In the genomic region with DNA sequence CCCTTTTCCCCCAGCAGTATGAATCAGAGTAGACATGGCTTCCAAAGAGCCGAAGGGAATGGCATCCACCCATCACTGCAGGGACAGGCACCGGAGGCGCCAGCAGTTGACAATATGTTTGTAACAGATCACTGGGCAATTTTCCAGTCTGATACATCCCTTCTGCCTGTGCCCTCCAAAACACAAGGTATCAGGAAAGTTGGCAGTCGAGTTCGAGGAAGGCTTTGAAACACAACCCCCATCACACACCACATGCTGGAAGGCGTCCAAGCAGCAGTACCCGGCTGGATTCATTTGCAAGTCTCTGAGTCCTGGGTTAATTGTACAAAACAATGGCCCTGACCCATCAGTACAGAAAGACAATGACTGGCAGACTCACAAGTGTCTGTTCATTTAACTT, we compare ENCODE assay signal across 12 mouse cellular contexts.
DNase-seq lines count a peak whose midpoint lies in the region; ATAC-seq and TF ChIP-seq lines count a peak whose summit lies in the region.
"Had no signal": no experiment of that assay in that cellular context is flagged by ENCODE, and none has a peak within 500 bp of the region (broad histone marks: within the 10 kb centered on the region; RNA-seq: fewer than 3 reads in every experiment).

No protein-coding gene starts in this region.

- no peaks in the 10 kb centered on the region for H3K9me3 ChIP-seq in forebrain, embryonic 11.5 days (ENCODE audit: control insufficient read depth, low read length)
- H3K9me3 ChIP-seq in forebrain, embryonic 10.5 days = no peaks in the 10 kb centered on the region
- no peaks in the 10 kb centered on the region for H3K9me3 ChIP-seq in hindbrain, postnatal 0 days (ENCODE audit: low read length)
- H3K9me3 ChIP-seq in neural tube, embryonic 12.5 days = no peaks in the 10 kb centered on the region

- H3K27me3 ChIP-seq in forebrain, embryonic 11.5 days (ENCODE audit: control insufficient read depth, insufficient read depth, low read length) = no peaks in the 10 kb centered on the region
- H3K27me3 ChIP-seq in forebrain, embryonic 10.5 days (ENCODE audit: poor library complexity, severe bottlenecking) = no peaks in the 10 kb centered on the region
- no peaks in the 10 kb centered on the region for H3K27me3 ChIP-seq in hindbrain, postnatal 0 days (ENCODE audit: insufficient read depth, low read length)
- no peaks in the 10 kb centered on the region for H3K27me3 ChIP-seq in neural tube, embryonic 12.5 days (replicated peaks)

- TF ChIP-seq CTCF in hindbrain, postnatal 0 days (IDR thresholded peaks at IDR 0.05; ENCODE audit: low read depth) = no peak

- no peak overlapping the region for H3K4me2 ChIP-seq in forebrain, embryonic 11.5 days (ENCODE audit: low read depth, low read length, severe bottlenecking)
- no peak overlapping the region for H3K4me2 ChIP-seq in hindbrain, postnatal 0 days (ENCODE audit: low read depth, low read length)
- no peak overlapping the region for H3K4me2 ChIP-seq in neural tube, embryonic 12.5 days (replicated peaks)

- no peaks in the 10 kb centered on the region for H3K36me3 ChIP-seq in forebrain, embryonic 11.5 days (ENCODE audit: control insufficient read depth, insufficient read depth, low read length)
- H3K36me3 ChIP-seq in forebrain, embryonic 10.5 days (replicated peaks) = no peaks in the 10 kb centered on the region
- H3K36me3 ChIP-seq in hindbrain, postnatal 0 days (ENCODE audit: insufficient read depth, low read length) = no peaks in the 10 kb centered on the region
- no peaks in the 10 kb centered on the region for H3K36me3 ChIP-seq in neural tube, embryonic 12.5 days

- no peak overlapping the region for H3K4me3 ChIP-seq in forebrain, embryonic 11.5 days (ENCODE audit: low read depth, low read length)
- H3K4me3 ChIP-seq in forebrain, embryonic 10.5 days = no peak overlapping the region
- H3K4me3 ChIP-seq in hindbrain, postnatal 0 days (ENCODE audit: low read length) = no peak overlapping the region
- no peak overlapping the region for H3K4me3 ChIP-seq in neural tube, embryonic 12.5 days

- H3K27ac ChIP-seq in forebrain, embryonic 11.5 days (ENCODE audit: low read depth, low read length) = no peak overlapping the region
- no peak overlapping the region for H3K27ac ChIP-seq in forebrain, embryonic 10.5 days
- peak overlapping the region; percentile 4; the same call in 1 of the 2 replicates for H3K27ac ChIP-seq in hindbrain, postnatal 0 days
- H3K27ac ChIP-seq in neural tube, embryonic 12.5 days = 0 out of 2 replicates have a peak overlapping the region, but pooled peaks have one; percentile 42
- H3K27ac ChIP-seq: macrophage; stomach, postnatal 0 days had no signal

- peak; percentile 52 for DNase-seq in forebrain, embryonic 11.5 days (ENCODE audit: low spot score)
- no peak for DNase-seq in forebrain, embryonic 10.5 days (ENCODE audit: extremely low spot score, low spot score)
- peak; percentile 14 to 26 for DNase-seq in cerebellum, postnatal 25 days
- DNase-seq in hindbrain, postnatal 0 days (ENCODE audit: low spot score) = peak; percentile 93
- DNase-seq in thymus, postnatal 25 days = no peak
- no peak for DNase-seq in heart, postnatal 10 days
- DNase-seq: heart, postnatal 36 days; right cerebral cortex, postnatal 14 days had no signal

- intact Hi-C loops in heart, postnatal 10 days (cut with DNase I) = no loop called here

- no peak overlapping the region for H3K9ac ChIP-seq in forebrain, embryonic 11.5 days (ENCODE audit: low read length)
- H3K9ac ChIP-seq in hindbrain, postnatal 0 days (replicated peaks; ENCODE audit: low read length) = no peak overlapping the region
- H3K9ac ChIP-seq in neural tube, embryonic 12.5 days = no peak overlapping the region

- H3K4me1 ChIP-seq in forebrain, embryonic 11.5 days (replicated peaks; ENCODE audit: control insufficient read depth, insufficient read depth, low read length) = peaks cover 6% of the 10 kb centered on the region; the same call in 1 of the 2 replicates
- H3K4me1 ChIP-seq in forebrain, embryonic 10.5 days = peaks cover 13% of the 10 kb centered on the region; the same call in 1 of the 2 replicates
- peaks cover 12% of the 10 kb centered on the region for H3K4me1 ChIP-seq in hindbrain, postnatal 0 days (ENCODE audit: insufficient read depth, low read length)
- H3K4me1 ChIP-seq in neural tube, embryonic 12.5 days = peaks cover 24% of the 10 kb centered on the region

- ATAC-seq in forebrain, embryonic 11.5 days (replicated peaks; ENCODE audit: low FRiP score) = peak; percentile 77
- ATAC-seq in hindbrain, postnatal 0 days = peak; percentile 91
- peak; percentile 87 for ATAC-seq in neural tube, embryonic 12.5 days (ENCODE audit: low FRiP score, low read depth)
- no peak for ATAC-seq in megakaryocyte-erythroid progenitor cell, adult 5-6 weeks (replicated peaks; ENCODE audit: low FRiP score, low TSS enrichment, poor library complexity, severe bottlenecking)

- 53% methylated on average over 7 of the region's 7 CpGs for WGBS in forebrain, embryonic 11.5 days
- WGBS in forebrain, embryonic 10.5 days = 73% methylated on average over 7 of the region's 7 CpGs
- WGBS in hindbrain, postnatal 0 days = 28% methylated on average over 7 of the region's 7 CpGs
- WGBS in neural tube, embryonic 12.5 days = 37% methylated on average over 7 of the region's 7 CpGs

Comparison
In these comparisons a context has a peak if more than half of its experiments do, and no peak if none do; other contexts are left out.
1. DNase-seq: peak in forebrain, embryonic 11.5 days (single experiment), cerebellum, postnatal 25 days (2 of 2) and hindbrain, postnatal 0 days (single experiment); none in forebrain, embryonic 10.5 days (single experiment), thymus, postnatal 25 days (single experiment) and heart, postnatal 10 days (0 of 2).
2. H3K27ac ChIP-seq: peak in hindbrain, postnatal 0 days (single experiment) and neural tube, embryonic 12.5 days (single experiment); none in forebrain, embryonic 11.5 days (single experiment) and forebrain, embryonic 10.5 days (single experiment).